Mouse (Mus musculus) common myeloid progenitor, adult 5-6 weeks (primary cell): ENCODE data around the gene Rpl4. TPM values are rescaled to one million over a fixed set of nuclear protein-coding genes. Genes with fewer than 3 reads are reported as not detected.
"Not testable (repeated sequence)": the region's sequence is repeated elsewhere in the genome, so short reads cannot be mapped to it uniquely, and the experiment has no call there.

Experiments used
- ATAC-seq: replicated peaks from 2 replicates; pipeline ENCODE4 v1.8.0; 2016; ENCODE audit warnings: low read depth, mild to moderate bottlenecking, moderate TSS enrichment, inconsistent platforms; ENCODE audit not compliant: poor library complexity, severe bottlenecking
- total RNA-seq: library from RNA; stranded (forward); fragments of 200-1000, 187-1606 nt; gene quantifications from 2 replicates; pipeline ENCODE4 v1.2.3, GENCODE M21; 2017

Gene Rpl4
- total RNA-seq: 3,431 and 3,472 TPM in 2 replicates

- ATAC-seq: peak; percentile 80
Observed at GRCm38 (mm10) chr9:64172816-64173665, at the start of gene Rpl4, which contains the start of gene Zwilch. Gene Rpl4, plus strand, starts transcription at chr9:64173375. Gene Zwilch, minus strand, starts transcription at chr9:64173104.

- not testable (repeated sequence) for ATAC-seq
Observed at GRCm38 (mm10) chr9:64124846-64125245, 48.3 kb upstream of the Rpl4 start.

GRCm38 (mm10) chr9:64125307-64125706 is 47.9 kb upstream of the Rpl4 start:
- ATAC-seq: no peak

- peak; percentile 60; the same call in 1 of the 2 replicates for ATAC-seq
Observed at GRCm38 (mm10) chr9:64126121-64126520, 47.1 kb upstream of the Rpl4 start.

GRCm38 (mm10) chr9:64131623-64132022 is 41.6 kb upstream of the Rpl4 start:
- no peak for ATAC-seq

- not testable (repeated sequence) for ATAC-seq
Observed at GRCm38 (mm10) chr9:64138896-64139295, 34.3 kb upstream of the Rpl4 start.

GRCm38 (mm10) chr9:64139879-64140278 is 33.3 kb upstream of the Rpl4 start:
- no peak for ATAC-seq

- ATAC-seq: no peak
Observed at GRCm38 (mm10) chr9:64156641-64157040, 16.5 kb upstream of the Rpl4 start.

GRCm38 (mm10) chr9:64160471-64160870 is 12.7 kb upstream of the Rpl4 start:
- ATAC-seq: no peak

GRCm38 (mm10) chr9:64169967-64170366 is 3.2 kb upstream of the Rpl4 start:
- ATAC-seq: not testable (repeated sequence)

GRCm38 (mm10) chr9:64172145-64172815 is 895 bp upstream of the Rpl4 start:
- 0 out of 2 replicates have a peak, but pooled peaks have one; percentile 5 for ATAC-seq

GRCm38 (mm10) chr9:64173666-64174220 is 568 bp downstream of the Rpl4 start:
- ATAC-seq: no peak

- ATAC-seq: no peak
Observed at GRCm38 (mm10) chr9:64174341-64174740, 1.2 kb downstream of the Rpl4 start.

GRCm38 (mm10) chr9:64174766-64175165 is 1.6 kb downstream of the Rpl4 start:
- no peak for ATAC-seq

GRCm38 (mm10) chr9:64175378-64175777 is 2.2 kb downstream of the Rpl4 start:
- no peak for ATAC-seq

- ATAC-seq: peak; percentile 42; the same call in 1 of the 2 replicates
Observed at GRCm38 (mm10) chr9:64178610-64178973, 5.4 kb downstream of the Rpl4 start.

GRCm38 (mm10) chr9:64178974-64179646 is 5.9 kb downstream of the Rpl4 start, which contains the start of gene Snapc5:
Gene Snapc5, plus strand, starts transcription at chr9:64179274.
- ATAC-seq: peak; percentile 89

GRCm38 (mm10) chr9:64183295-64183694 is 10.1 kb downstream of the Rpl4 start:
- ATAC-seq: not testable (repeated sequence)

- no peak for ATAC-seq
Observed at GRCm38 (mm10) chr9:64184166-64184840, 11.1 kb downstream of the Rpl4 start.

- no peak for ATAC-seq
Observed at GRCm38 (mm10) chr9:64193879-64194278, 20.7 kb downstream of the Rpl4 start.
